Mouse (Mus musculus): ENCODE data around the gene Scnn1b. TPM values are rescaled to one million over a fixed set of nuclear protein-coding genes. Genes with fewer than 3 reads are reported as not detected.

Gene Scnn1b
- polyA plus RNA-seq, 1 experiment from 2014 or later: 0.45 TPM

- WGBS: 87% methylated on average over 5 of the region's 5 CpGs
- Histone ChIP-seq H3K9me3 (no peaks in the 10 kb centered on the region), H3K27me3 (replicated peaks; ENCODE audit: low read depth, poor library complexity, severe bottlenecking) (no peaks in the 10 kb centered on the region), H3K4me3 (no peak overlapping the region), H3K36me3 (replicated peaks) (peaks cover 48% of the 10 kb centered on the region), H3K27ac (replicated peaks) (no peak overlapping the region), H3K4me1 (no peaks in the 10 kb centered on the region)
- no peak for DNase-seq (ENCODE audit: low spot score)
These were observed 81.4 kb downstream of the Scnn1b start for GRCm38 (mm10) chr7:121946196-121946595.

DNA sequence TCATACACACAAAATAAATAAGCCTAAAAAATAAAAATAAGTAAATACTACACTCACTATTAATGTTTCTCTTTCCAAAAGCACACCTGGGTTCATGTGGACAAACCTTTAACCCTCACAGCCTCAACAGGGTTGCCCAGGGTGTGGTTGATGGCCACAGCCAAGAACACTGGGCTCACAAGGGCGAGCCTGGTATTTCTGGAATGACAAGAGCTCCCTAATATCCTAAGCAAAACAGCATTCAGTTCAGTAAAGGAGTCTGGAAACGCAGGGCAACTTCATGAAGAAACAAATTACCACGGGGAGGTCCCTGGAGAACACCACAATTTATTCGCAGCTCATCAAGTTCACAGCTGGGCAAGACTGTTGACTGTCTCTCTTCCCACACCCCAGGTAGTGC is 82.7 kb downstream of the Scnn1b start:
- no peak overlapping the region for H3K27ac ChIP-seq (replicated peaks)
- no peak overlapping the region for H3K4me3 ChIP-seq
- DNase-seq (ENCODE audit: low spot score): no peak
- no peaks in the 10 kb centered on the region for H3K27me3 ChIP-seq (replicated peaks; ENCODE audit: low read depth, poor library complexity, severe bottlenecking)
- no peaks in the 10 kb centered on the region for H3K9me3 ChIP-seq
- WGBS: 82% methylated on average over 4 of the region's 4 CpGs
- peaks cover 42% of the 10 kb centered on the region for H3K36me3 ChIP-seq (replicated peaks)
- no peaks in the 10 kb centered on the region for H3K4me1 ChIP-seq

DNA sequence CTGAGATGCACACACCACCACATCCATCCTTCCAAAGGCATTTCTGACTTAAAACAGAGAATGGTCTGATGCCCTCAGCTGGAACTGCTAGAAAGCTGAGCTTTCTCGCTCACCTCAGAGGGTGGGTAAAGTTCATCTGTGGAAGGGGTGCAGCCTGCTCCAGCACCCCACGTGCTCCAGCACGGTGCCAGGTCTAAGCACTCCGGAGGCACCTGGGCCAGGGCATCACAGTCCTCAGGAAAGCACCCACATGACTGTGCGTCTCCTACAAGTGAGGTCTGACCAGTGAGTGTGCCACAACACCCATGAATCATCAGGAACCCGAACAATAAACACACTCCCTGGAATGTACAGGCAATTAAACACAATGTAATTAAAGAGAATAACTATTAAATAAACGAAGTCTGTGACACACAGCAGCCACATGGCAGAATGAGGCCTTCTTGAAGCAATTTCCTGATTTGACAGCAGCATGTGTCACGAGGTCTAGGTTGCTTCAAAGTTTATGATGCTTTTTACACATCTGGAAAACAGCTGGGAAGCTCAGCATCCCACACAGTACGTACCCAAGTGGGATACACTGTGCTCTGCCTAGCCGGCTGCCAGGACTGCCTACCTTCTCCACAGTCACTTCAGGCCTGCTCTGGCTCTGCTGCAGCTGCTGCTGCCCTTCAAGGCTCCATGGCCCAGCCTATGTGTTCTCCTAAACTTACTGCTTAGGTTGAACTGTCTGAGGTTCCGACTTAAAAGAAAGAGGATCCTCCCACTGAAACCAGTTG is 90.2 kb downstream of the Scnn1b start:
- no peak overlapping the region for H3K4me3 ChIP-seq
- no peak overlapping the region for H3K27ac ChIP-seq (replicated peaks)
- no peaks in the 10 kb centered on the region for H3K9me3 ChIP-seq
- H3K27me3 ChIP-seq (replicated peaks; ENCODE audit: low read depth, poor library complexity, severe bottlenecking): no peaks in the 10 kb centered on the region
- H3K36me3 ChIP-seq (replicated peaks): peaks cover 32% of the 10 kb centered on the region
- 83% methylated on average over 11 of the region's 11 CpGs for WGBS
- no peak for DNase-seq (ENCODE audit: low spot score)
- H3K4me1 ChIP-seq: 0 out of 2 replicates have a peak, but pooled peaks cover 2% of the 10 kb centered on the region

GRCm38 (mm10) chr7:121955802-121956201 is 91.0 kb downstream of the Scnn1b start:
- Histone ChIP-seq H3K27me3 (replicated peaks; ENCODE audit: low read depth, poor library complexity, severe bottlenecking) (no peaks in the 10 kb centered on the region), H3K36me3 (replicated peaks) (peaks cover 26% of the 10 kb centered on the region), H3K4me3 (no peak overlapping the region), H3K4me1 (0 out of 2 replicates have a peak, but pooled peaks cover 2% of the 10 kb centered on the region), H3K9me3 (no peaks in the 10 kb centered on the region), H3K27ac (replicated peaks) (no peak overlapping the region)
- no peak for DNase-seq (ENCODE audit: low spot score)
- WGBS: 86% methylated on average over 12 of the region's 12 CpGs

- 87% methylated on average over 7 of the region's 7 CpGs for WGBS
- H3K4me1 ChIP-seq: no peaks in the 10 kb centered on the region
- DNase-seq (ENCODE audit: low spot score): no peak
- H3K27me3 ChIP-seq (replicated peaks; ENCODE audit: low read depth, poor library complexity, severe bottlenecking): no peaks in the 10 kb centered on the region
- H3K4me3 ChIP-seq: no peak overlapping the region
- 0 out of 2 replicates have a peak, but pooled peaks cover 3% of the 10 kb centered on the region for H3K9me3 ChIP-seq
- no peak overlapping the region for H3K27ac ChIP-seq (replicated peaks)
- H3K36me3 ChIP-seq (replicated peaks): peaks cover 40% of the 10 kb centered on the region
These were observed 97.2 kb downstream of the Scnn1b start for GRCm38 (mm10) chr7:121961913-121962570.

GRCm38 (mm10) chr7:121962571-121962959 is 97.7 kb downstream of the Scnn1b start:
- WGBS: 82% methylated on average over 3 of the region's 3 CpGs

GRCm38 (mm10) chr7:121963883-121964398 is 99.1 kb downstream of the Scnn1b start:
- WGBS: 66% methylated on average over 6 of the region's 6 CpGs
- Histone ChIP-seq H3K4me3 (no peak overlapping the region), H3K36me3 (replicated peaks) (peaks cover 42% of the 10 kb centered on the region), H3K27ac (replicated peaks) (no peak overlapping the region), H3K4me1 (no peaks in the 10 kb centered on the region), H3K9me3 (0 out of 2 replicates have a peak, but pooled peaks cover 3% of the 10 kb centered on the region), H3K27me3 (replicated peaks; ENCODE audit: low read depth, poor library complexity, severe bottlenecking) (no peaks in the 10 kb centered on the region)
- peak; percentile 38 for DNase-seq (ENCODE audit: low spot score)

More at GRCm38 (mm10) chr7:121962571-121962959, 97.7 kb downstream of the Scnn1b start:
- DNase-seq (ENCODE audit: low spot score): no peak
- no peaks in the 10 kb centered on the region for H3K4me1 ChIP-seq
- peaks cover 40% of the 10 kb centered on the region for H3K36me3 ChIP-seq (replicated peaks)
- no peak overlapping the region for H3K27ac ChIP-seq (replicated peaks)
- H3K9me3 ChIP-seq: 0 out of 2 replicates have a peak, but pooled peaks cover 3% of the 10 kb centered on the region
- H3K4me3 ChIP-seq: no peak overlapping the region
- H3K27me3 ChIP-seq (replicated peaks; ENCODE audit: low read depth, poor library complexity, severe bottlenecking): no peaks in the 10 kb centered on the region

DNA sequence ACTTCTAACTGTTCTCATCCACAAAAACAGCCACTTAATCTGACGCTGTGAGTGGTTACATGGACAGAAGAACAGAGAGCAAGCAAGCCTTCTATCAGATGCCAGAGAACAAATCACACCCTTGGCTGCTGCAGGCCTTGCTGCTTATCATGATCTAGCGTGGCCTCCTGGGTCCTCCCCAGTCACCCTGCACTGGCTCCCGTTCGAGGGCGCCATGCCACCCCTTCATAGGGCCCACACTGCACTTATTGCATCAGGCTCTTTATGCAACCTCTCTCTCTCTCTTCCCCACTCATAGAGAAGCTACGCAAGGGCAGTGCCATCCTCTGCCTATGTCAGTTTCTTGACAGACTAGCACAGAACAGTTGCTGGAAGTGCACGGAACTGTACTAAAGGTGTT is 101.3 kb downstream of the Scnn1b start:
- no peak overlapping the region for H3K4me3 ChIP-seq
- H3K27ac ChIP-seq (replicated peaks): no peak overlapping the region
- H3K4me1 ChIP-seq: no peaks in the 10 kb centered on the region
- H3K36me3 ChIP-seq (replicated peaks): peaks cover 59% of the 10 kb centered on the region
- WGBS: 93% methylated on average over 7 of the region's 7 CpGs
- H3K27me3 ChIP-seq (replicated peaks; ENCODE audit: low read depth, poor library complexity, severe bottlenecking): no peaks in the 10 kb centered on the region
- H3K9me3 ChIP-seq: 0 out of 2 replicates have a peak, but pooled peaks cover 3% of the 10 kb centered on the region
- DNase-seq (ENCODE audit: low spot score): no peak

Other genes starting within 250 kb of the Scnn1b start
- gene Usp31, start 157.8 kb upstream of the Scnn1b start, polyA plus RNA-seq (2016; fragmentation: Nextera tagmentation; extraction: Ambion mirVana): 2.7 and 2.8 TPM in 2 replicates
- 0.27 and 0.97 TPM in 2 replicates for gene Scnn1g, start 130.6 kb upstream of the Scnn1b start, polyA plus RNA-seq (2016; fragmentation: Nextera tagmentation; extraction: Ambion mirVana)
- 22.0 and 23.0 TPM in 2 replicates for gene Cog7, start 116.7 kb downstream of the Scnn1b start, polyA plus RNA-seq (2016; fragmentation: Nextera tagmentation; extraction: Ambion mirVana)
- 111 and 124 TPM in 2 replicates for gene Gga2, start 156.2 kb downstream of the Scnn1b start, polyA plus RNA-seq (2016; fragmentation: Nextera tagmentation; extraction: Ambion mirVana)
- 74.8 and 75.0 TPM in 2 replicates for gene Ubfd1, start 202.1 kb downstream of the Scnn1b start, polyA plus RNA-seq (2016; fragmentation: Nextera tagmentation; extraction: Ambion mirVana)
- 16.4 and 18.4 TPM in 2 replicates for gene Ears2, start 202.2 kb downstream of the Scnn1b start, polyA plus RNA-seq (2016; fragmentation: Nextera tagmentation; extraction: Ambion mirVana)
- gene Ndufab1, start 236.8 kb downstream of the Scnn1b start, polyA plus RNA-seq (2016; fragmentation: Nextera tagmentation; extraction: Ambion mirVana): 763 and 789 TPM in 2 replicates